Mouse (Mus musculus): ENCODE data around the gene Cenpf.

Gene Cenpf

DNA sequence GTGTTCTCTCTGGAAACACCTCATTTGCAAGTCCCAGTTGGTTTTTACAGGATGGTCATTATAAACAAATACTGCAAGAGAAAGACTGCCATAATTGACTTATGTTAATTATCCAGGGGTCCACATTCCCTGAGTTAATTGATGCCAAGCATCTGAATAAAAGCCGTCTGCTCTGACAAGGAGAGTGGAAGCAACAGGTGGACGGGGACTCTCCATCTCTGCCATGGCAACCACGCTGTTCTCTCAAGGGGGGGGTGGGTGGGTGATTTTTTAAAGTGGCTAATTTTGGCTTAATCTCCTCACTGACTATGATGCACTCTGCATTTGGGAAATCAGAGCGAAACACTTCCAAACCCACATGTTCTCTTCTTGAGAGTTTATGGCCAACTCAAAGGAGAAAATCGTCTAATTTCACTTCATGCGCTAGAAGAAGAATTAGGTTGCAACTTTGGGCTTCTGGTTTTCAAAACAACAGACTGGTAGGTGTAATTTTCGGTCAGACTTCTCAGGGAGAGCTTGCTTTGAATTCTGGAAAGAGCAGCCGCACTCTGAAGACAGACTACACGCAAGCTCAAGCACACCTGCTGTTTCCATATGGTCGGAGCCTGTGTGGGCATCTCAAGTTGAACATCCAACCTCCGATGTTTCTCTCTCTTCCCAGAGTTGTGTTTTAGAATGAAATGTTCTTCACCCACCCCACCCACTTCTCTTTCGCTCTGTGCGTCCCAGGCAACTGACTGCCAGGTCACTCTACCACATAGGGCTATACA lies 55.8 kb downstream of the Cenpf start:
- DNase-seq (ENCODE audit: low read depth in 2 of 2, low spot score in 2 of 2): no peak

DNA sequence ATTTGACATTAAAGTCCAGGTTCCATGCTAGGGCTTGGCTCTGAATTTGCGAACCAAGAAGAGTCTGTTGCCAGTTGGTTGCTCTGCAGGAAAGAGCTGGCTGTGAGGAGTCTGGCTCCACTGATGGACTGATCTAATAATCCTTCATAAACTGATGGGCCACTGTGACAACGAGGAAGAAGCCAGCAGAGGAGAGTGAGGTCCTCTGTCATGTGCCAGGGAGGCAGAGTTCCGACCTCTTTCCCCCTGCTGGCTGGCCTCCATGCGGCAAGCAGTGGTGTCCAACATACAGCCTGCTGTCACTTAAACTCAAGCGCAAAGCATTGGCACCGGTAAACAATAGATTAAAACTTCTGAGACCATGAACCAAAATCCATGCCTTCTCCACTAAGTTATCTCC lies 57.9 kb downstream of the Cenpf start:
- no peak for DNase-seq (ENCODE audit: low read depth in 2 of 2, low spot score in 2 of 2)

DNA sequence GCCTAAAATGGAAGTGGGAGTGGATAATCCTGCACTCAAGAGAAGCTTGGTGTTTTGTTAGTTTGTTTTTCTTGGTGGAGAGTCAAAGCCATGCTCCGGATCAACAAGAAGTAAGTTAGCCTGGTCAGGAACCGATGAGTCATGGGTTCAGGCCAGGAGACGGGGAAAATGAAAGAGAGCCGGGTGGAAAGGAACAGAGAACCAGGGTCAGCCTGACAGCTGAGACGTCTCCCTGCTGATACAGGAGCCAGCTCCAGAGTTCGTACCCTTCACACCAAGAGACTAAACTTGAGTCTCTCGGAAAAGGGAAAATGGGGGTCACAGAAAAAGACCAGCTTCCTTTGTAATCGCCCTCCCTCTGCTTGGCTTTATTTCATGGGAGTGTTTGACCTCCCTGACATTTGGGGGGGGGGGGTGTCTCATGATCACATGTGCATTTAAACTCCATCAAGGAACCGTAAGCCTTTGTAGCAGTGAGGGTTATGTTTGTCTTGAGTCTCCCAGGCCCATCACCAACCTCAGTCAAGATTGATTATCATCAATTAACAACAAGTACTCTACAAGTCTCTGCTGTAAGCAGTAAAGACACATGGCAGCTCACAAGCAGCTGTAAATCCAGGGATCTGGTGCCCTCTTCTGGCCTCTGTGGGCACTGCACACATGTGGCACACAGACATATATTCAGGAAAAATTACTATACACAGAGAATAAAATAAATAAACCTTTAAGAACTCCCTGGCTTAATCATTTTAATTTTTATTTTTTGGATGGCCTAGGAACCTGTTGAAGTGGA lies 59.7 kb downstream of the Cenpf start:
- peak; percentile 38 to 44 for DNase-seq (ENCODE audit: low read depth in 2 of 2, low spot score in 2 of 2)

DNA sequence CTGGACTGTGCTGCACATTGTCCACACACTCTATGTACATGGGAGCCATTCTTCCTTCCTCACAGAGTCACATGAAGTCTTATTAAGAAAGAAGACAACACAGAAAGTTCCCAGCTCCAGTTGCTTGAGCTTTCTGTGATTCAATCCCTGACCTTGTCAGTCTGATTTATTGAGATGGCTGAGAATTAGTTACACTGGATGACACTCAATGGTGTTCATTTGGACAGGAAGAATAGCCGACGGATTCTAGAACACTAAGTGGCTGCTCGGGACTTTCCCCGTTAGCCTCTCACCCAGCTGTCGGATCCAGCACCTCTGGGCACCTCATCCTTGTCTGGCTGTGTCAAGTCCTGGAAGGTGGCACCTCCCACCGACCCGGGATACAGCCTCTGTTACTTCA lies 63.1 kb downstream of the Cenpf start:
- DNase-seq (ENCODE audit: low read depth in 2 of 2, low spot score in 2 of 2): no peak

DNA sequence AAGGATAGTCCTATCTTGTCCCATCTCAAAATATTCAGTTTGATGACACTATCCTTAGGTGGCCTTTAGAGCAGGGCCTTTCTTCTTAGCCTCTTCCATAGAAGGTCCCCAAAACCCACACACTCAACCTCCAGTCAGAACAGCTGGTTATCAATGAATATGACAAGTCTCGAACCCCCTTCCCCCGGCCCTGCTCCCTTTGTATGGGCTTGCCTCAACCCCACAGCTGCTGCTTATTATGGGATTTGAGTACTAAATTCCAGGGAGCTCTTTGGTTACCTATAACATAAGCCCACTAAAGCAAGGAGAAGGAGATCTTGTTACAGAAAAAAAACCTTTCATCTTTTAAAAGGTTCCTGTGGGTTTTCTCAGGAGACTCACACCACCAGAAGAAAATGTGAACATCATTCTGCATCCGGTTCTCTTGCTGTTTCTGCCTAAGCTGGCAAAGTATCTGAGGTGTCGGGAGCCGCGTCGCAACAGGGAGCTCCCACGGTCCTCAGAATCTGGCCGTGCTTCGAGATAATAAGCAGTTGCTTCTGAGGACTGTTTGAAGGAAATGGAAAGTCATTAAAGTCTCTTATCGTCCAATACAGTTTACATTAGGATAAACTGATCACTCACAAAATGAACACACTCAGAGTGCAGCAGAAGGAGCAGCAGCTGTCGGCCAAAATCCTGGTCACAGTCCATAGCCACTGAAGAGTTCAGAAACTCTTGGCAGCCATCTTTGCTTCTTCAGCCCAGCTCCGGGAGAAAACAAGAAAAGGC lies 68.7 kb downstream of the Cenpf start:
- no peak for DNase-seq (ENCODE audit: low read depth in 2 of 2, low spot score in 2 of 2)

DNA sequence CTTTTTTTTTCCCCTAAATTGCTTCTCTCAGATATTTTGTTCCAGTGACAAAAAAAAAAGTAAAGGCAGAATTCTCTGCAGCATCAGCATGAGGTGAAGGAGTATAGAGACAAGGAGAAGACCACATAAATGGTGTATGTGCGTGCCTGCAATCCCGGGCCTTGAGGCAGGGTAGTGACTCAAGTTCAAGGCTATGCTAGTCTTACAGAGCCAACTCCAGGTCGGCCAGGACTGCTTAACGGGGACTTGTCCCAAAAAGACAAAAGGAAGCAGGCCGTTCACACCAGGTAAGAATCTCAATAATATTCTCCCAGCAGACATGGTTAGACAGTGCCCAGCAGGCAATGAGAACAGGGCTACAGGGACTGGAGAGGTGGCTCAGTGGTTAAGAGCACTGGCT lies 70.5 kb downstream of the Cenpf start:
- DNase-seq (ENCODE audit: low read depth in 2 of 2, low spot score in 2 of 2): no peak

DNA sequence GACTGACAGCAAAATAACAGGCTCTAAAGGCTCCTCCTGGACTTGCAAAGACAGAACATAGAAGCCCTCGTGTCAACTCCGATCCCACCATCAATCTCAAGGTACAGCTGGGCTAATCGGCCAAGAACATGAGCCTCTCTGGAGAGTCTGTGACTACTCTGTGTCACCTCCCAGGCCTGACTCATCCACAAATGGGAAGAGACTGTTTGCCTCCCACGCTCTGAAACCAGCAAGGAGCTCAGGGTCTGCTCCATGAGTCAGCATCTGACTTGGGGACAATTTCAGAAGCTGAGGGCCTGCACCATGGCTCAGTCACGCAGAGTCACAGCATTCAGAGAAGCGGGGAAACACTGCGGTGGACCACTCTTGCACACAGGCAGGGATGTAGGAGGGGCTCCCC lies 72.6 kb downstream of the Cenpf start:
- no peak for DNase-seq (ENCODE audit: low read depth in 2 of 2, low spot score in 2 of 2)

DNA sequence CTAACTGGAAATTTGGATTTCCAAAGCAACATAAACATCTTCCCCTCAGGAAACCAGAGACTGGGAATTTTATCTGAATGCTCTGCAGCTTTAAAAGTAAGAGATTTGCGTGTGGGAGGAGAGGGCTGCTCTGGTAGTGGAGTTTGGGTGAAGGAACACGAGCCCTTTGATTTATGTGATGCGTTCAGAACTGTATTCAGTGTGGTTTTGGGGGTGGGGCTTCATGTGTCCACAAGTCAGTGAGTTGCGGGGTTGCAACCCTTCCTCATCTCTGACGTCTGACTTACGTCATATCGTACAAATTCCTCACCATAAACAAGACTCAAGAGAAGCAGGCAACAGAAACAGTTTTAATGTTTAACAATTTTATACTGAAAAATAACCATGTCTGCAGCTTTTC lies 74.8 kb downstream of the Cenpf start:
- DNase-seq (ENCODE audit: low read depth in 2 of 2, low spot score in 2 of 2): no peak

DNA sequence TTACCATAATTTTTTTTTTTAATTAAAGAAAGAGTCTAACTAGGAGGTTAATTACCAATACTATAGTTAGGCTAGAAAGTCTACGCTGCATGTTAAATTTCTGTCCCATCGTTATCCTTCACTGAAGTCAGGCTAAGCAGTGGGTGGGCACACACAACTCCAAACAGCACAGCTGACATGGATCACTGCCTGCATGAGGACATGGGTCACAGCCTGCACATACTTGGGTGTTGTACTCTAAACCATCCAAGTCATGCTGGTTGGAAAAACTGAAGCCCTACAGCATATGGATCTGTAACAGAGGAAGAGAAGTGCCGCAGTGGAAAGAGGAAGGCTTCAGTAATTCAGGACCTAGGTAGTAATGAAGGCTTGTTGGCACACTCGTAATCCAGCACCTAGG lies 76.1 kb downstream of the Cenpf start:
- DNase-seq (ENCODE audit: low read depth in 2 of 2, low spot score in 2 of 2): no peak

DNA sequence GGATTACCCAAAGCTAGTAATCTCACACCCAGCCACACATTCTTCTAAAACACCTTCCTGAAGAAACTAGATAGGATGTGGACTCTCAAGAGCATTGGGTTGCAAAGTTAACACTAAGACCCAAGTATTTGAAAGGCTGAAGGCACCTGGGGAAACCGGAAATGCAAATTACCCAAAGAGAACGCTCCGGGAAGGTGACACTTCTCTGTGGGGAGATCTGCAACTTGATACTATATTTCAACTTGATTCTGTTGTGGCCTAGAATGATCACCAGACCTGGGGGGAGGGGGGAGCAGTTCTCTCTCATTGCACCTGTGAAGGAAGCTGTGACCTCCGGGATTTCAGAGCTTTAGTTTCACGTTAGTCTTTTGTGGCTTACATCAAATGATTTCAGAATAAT lies 79.2 kb downstream of the Cenpf start:
- peak; percentile 6 to 38 for DNase-seq (ENCODE audit: low read depth in 2 of 2, low spot score in 2 of 2)

DNA sequence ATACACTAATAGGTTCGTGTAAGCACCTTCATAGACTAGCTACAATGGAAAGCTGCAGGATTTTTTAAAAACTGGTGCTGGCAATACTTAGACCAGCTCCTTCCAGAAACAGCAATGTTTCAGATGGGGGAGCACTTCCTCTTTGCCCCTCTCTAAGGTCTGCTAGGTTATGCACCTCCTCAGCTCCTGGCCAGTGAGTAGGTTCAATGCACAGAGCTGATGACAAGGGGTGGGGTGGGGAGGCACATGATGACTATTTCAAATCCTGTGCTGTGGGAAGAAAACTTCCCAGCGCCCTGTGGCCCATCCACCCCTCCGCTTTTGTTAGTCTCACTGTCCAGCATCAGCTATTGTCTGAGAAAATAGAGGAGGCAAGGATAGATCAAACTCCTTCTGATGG lies 79.8 kb downstream of the Cenpf start:
- no peak for DNase-seq (ENCODE audit: low read depth in 2 of 2, low spot score in 2 of 2)

DNA sequence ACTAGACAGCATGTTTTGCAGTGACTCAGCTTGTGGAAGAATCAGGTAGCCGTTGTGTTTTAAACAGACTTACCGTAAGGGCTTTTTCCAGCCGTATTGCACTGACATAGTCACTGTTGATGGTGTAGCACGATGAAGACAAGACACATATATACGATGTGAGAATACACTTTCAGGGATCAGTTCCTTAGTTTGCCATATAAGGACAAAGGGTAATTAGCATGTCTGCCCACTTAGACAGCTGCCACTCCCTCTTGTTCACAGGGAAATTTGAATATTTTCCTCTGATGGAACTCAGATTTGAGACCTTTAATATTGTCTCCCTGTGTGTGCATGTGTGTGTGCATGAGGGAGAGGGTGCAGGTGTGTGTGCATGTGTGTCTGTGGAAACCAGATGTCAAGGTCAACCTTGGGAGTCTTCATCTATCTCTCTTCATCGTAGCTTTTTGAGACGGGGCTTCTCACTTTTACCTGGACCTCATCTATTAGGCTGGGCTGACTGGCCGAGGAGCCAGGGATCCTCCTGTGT lies 82.2 kb downstream of the Cenpf start:
- no peak for DNase-seq (ENCODE audit: low read depth in 2 of 2, low spot score in 2 of 2)

DNA sequence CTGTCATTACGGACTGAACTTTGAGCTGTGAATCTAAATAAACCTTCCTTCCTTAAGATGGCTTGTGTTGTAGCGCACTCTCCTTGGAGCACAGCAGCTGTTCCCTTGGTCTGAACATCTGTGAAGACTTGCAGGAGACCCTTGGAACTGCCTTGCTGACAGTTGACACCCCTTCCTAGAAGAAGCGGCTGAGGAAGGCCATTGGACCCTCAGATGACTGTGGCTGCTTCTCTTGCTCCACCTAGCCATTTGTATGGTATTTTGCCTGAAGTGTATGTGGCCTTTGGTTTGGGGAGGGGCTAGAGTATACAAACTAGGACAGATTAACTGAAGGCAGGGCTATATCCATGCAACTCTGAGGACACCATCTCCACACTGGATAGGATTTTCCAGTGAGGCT lies 90.8 kb downstream of the Cenpf start:
- no peak for DNase-seq (ENCODE audit: low read depth in 2 of 2, low spot score in 2 of 2)

Data from CD8-positive naive resting alpha-beta T cell, adult 2 months (primary cell).